Mouse (Mus musculus): ENCODE measurements around the gene Hist1h3b.

GRCm38 (mm10) chr13:23760240-23760971 is 8.3 kb downstream of the Hist1h3b start:
- TF ChIP-seq MYOD1 (IDR thresholded peaks at IDR 0.05; ENCODE audit: control insufficient read depth in 1 of 3, insufficient read length in 2 of 3, low read depth in 2 of 3) (no peak), SRF (IDR thresholded peaks at IDR 0.05; ENCODE audit: control insufficient read depth, insufficient read length, low read depth) (no peak), USF1 (IDR thresholded peaks at IDR 0.05; ENCODE audit: low read depth) (no peak), POLR2AphosphoS2 (IDR thresholded peaks at IDR 0.05; ENCODE audit: insufficient read length, low read depth) (no peak), POLR2A (IDR thresholded peaks at IDR 0.05; ENCODE audit: insufficient read length, low read depth) (no peak), MAX (IDR thresholded peaks at IDR 0.05; ENCODE audit: low read depth) (no peak), TCF3 (IDR thresholded peaks at IDR 0.05; ENCODE audit: insufficient read length, low read depth) (no peak), E2F4 (IDR thresholded peaks at IDR 0.05; ENCODE audit: insufficient read depth) (no peak), TCF12 (IDR thresholded peaks at IDR 0.05; ENCODE audit: insufficient read depth, poor library complexity, severe bottlenecking) (no peak), MYOG (IDR thresholded peaks at IDR 0.05; ENCODE audit: control insufficient read depth in 1 of 3, insufficient read depth in 1 of 3, insufficient read length in 2 of 3, low read depth in 2 of 3) (no peak), CEBPB (IDR thresholded peaks at IDR 0.05; ENCODE audit: insufficient read depth, poor library complexity, severe bottlenecking) (no peak), REST (IDR thresholded peaks at IDR 0.05; ENCODE audit: insufficient read depth, insufficient read length) (no peak)

Data from myocyte (in vitro differentiated cells).